Mouse (Mus musculus): Measurements from ENCODE around the gene Col4a3. TPM values are rescaled to one million over a fixed set of nuclear protein-coding genes. Genes with fewer than 3 reads are reported as not detected.

Col4a3 gene
- polyA plus RNA-seq, 1 experiment = 0.16 TPM

DNA sequence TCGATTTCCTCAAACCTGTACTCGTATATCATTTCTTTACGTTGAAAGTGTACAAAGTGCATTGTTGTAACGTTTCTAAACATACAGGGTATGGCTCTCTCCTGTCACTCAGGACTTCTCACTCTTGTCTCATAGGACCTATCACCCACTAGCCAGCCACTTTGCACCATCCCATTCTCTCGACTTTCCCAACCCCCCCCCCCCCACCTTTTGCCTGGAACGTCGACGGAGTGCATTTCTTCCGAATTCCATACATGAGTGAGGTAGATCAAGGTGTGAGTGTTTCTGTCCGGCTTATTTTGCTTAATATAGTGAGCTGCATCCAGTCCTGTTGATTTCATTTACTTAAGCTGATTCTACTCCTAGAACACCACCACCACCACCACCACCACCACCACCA lies 9.4 kb upstream of the Col4a3 start:
- Histone ChIP-seq H3K4me1 (replicated peaks; ENCODE audit: control insufficient read depth, insufficient read depth, low read length) (no peaks in the 10 kb centered on the region), H3K27ac (ENCODE audit: control insufficient read depth, insufficient read depth, low read length) (no peak overlapping the region), H3K4me3 (ENCODE audit: control insufficient read depth, insufficient read depth, low read length) (no peak overlapping the region), H3K27me3 (ENCODE audit: control insufficient read depth, insufficient read depth, low read length) (no peaks in the 10 kb centered on the region), H3K36me3 (ENCODE audit: control insufficient read depth, insufficient read depth, low read length) (no peaks in the 10 kb centered on the region)
- WGBS = 94% methylated on average over 10 of the region's 10 CpGs
- DNase-seq = no peak
- no peak for TF ChIP-seq POLR2A (IDR thresholded peaks at IDR 0.05; ENCODE audit: control insufficient read depth, extremely low read depth, insufficient read depth, low read length, poor library complexity)
- TF ChIP-seq CTCF (IDR thresholded peaks at IDR 0.05; ENCODE audit: borderline replicate concordance, control insufficient read depth, extremely low read depth, insufficient read depth, low read length, poor library complexity) = no peak

DNA sequence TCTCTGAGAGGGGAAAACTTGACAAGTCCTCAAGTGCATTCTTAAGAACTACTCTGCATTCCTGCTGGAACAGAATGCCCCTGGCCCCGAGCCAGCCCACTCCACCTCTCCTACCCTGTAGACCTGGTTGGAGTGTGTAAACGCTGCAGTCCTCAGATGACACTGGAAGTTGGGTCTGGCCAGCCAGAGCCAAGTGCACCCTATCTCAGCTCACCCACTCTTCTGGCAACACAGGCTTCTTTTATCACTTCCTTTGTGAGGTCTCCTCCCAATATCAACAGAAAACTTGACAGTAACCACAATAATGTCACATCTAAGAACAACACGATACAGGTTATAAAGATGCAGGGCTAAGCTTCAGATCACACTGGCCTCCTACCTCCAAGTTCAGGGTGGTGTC lies 8.8 kb upstream of the Col4a3 start:
- WGBS = 84% methylated on average over 3 of the region's 3 CpGs
- H3K27me3 ChIP-seq (ENCODE audit: control insufficient read depth, insufficient read depth, low read length) = no peaks in the 10 kb centered on the region
- no peak for TF ChIP-seq POLR2A (IDR thresholded peaks at IDR 0.05; ENCODE audit: control insufficient read depth, extremely low read depth, insufficient read depth, low read length, poor library complexity)
- no peak for TF ChIP-seq CTCF (IDR thresholded peaks at IDR 0.05; ENCODE audit: borderline replicate concordance, control insufficient read depth, extremely low read depth, insufficient read depth, low read length, poor library complexity)
- no peak for DNase-seq
- H3K36me3 ChIP-seq (ENCODE audit: control insufficient read depth, insufficient read depth, low read length) = no peaks in the 10 kb centered on the region
- no peak overlapping the region for H3K4me3 ChIP-seq (ENCODE audit: control insufficient read depth, insufficient read depth, low read length)
- H3K4me1 ChIP-seq (replicated peaks; ENCODE audit: control insufficient read depth, insufficient read depth, low read length) = no peaks in the 10 kb centered on the region
- H3K27ac ChIP-seq (ENCODE audit: control insufficient read depth, insufficient read depth, low read length) = no peak overlapping the region

- no peak overlapping the region for H3K27ac ChIP-seq (ENCODE audit: control insufficient read depth, insufficient read depth, low read length)
- no peak for DNase-seq
Observed at GRCm38 (mm10) chr1:82578320-82578719, 8.4 kb upstream of the Col4a3 start.

GRCm38 (mm10) chr1:82585981-82586380 lies 740 bp upstream of the Col4a3 start:
- Histone ChIP-seq H3K36me3 (ENCODE audit: control insufficient read depth, insufficient read depth, low read length) (no peaks in the 10 kb centered on the region), H3K27me3 (ENCODE audit: control insufficient read depth, insufficient read depth, low read length) (no peaks in the 10 kb centered on the region; the same call in 1 of the 2 replicates), H3K27ac (ENCODE audit: control insufficient read depth, insufficient read depth, low read length) (no peak overlapping the region), H3K4me3 (ENCODE audit: control insufficient read depth, insufficient read depth, low read length) (no peak overlapping the region), H3K4me1 (replicated peaks; ENCODE audit: control insufficient read depth, insufficient read depth, low read length) (no peaks in the 10 kb centered on the region)
- WGBS = 85% methylated on average over 7 of the region's 7 CpGs
- TF ChIP-seq POLR2A (IDR thresholded peaks at IDR 0.05; ENCODE audit: control insufficient read depth, extremely low read depth, insufficient read depth, low read length, poor library complexity) (no peak), CTCF (IDR thresholded peaks at IDR 0.05; ENCODE audit: borderline replicate concordance, control insufficient read depth, extremely low read depth, insufficient read depth, low read length, poor library complexity) (no peak)
- DNase-seq = no peak

More at GRCm38 (mm10) chr1:82578320-82578719, 8.4 kb upstream of the Col4a3 start:
- WGBS = 83% methylated on average over 4 of the region's 4 CpGs
- Histone ChIP-seq H3K4me1 (replicated peaks; ENCODE audit: control insufficient read depth, insufficient read depth, low read length) (no peaks in the 10 kb centered on the region), H3K4me3 (ENCODE audit: control insufficient read depth, insufficient read depth, low read length) (no peak overlapping the region), H3K27me3 (ENCODE audit: control insufficient read depth, insufficient read depth, low read length) (no peaks in the 10 kb centered on the region), H3K36me3 (ENCODE audit: control insufficient read depth, insufficient read depth, low read length) (no peaks in the 10 kb centered on the region)
- TF ChIP-seq POLR2A (IDR thresholded peaks at IDR 0.05; ENCODE audit: control insufficient read depth, extremely low read depth, insufficient read depth, low read length, poor library complexity) (no peak), CTCF (IDR thresholded peaks at IDR 0.05; ENCODE audit: borderline replicate concordance, control insufficient read depth, extremely low read depth, insufficient read depth, low read length, poor library complexity) (no peak)

DNA sequence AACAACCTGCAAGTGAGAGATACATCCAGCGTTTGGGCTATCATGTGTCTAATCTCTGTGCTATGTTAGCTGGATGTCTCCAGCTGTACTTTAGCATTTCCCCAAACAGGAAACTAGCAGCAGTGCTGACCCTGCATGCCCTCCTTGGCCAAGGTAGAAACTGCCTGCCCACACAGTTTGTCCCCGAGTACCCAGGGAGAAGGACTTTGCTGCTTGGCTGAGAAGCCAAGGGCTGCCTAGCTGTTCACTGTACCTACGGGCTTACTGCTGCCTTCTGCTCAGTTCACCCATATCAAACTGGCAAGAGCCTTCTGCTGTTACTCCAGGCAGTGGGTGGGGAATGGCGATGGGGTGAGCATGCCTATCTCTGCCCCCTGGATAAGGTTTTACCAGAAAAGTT lies 3.5 kb downstream of the Col4a3 start:
- WGBS = 59% methylated on average over 4 of the region's 4 CpGs
- no peak for DNase-seq
- Histone ChIP-seq H3K27ac (ENCODE audit: control insufficient read depth, insufficient read depth, low read length) (no peak overlapping the region), H3K4me1 (replicated peaks; ENCODE audit: control insufficient read depth, insufficient read depth, low read length) (no peaks in the 10 kb centered on the region), H3K4me3 (ENCODE audit: control insufficient read depth, insufficient read depth, low read length) (no peak overlapping the region), H3K27me3 (ENCODE audit: control insufficient read depth, insufficient read depth, low read length) (no peaks in the 10 kb centered on the region; the same call in 1 of the 2 replicates), H3K36me3 (ENCODE audit: control insufficient read depth, insufficient read depth, low read length) (no peaks in the 10 kb centered on the region)
- TF ChIP-seq CTCF (IDR thresholded peaks at IDR 0.05; ENCODE audit: borderline replicate concordance, control insufficient read depth, extremely low read depth, insufficient read depth, low read length, poor library complexity) (no peak), POLR2A (IDR thresholded peaks at IDR 0.05; ENCODE audit: control insufficient read depth, extremely low read depth, insufficient read depth, low read length, poor library complexity) (no peak)

- Histone ChIP-seq H3K4me3 (ENCODE audit: control insufficient read depth, insufficient read depth, low read length) (no peak overlapping the region), H3K36me3 (ENCODE audit: control insufficient read depth, insufficient read depth, low read length) (no peaks in the 10 kb centered on the region), H3K27ac (ENCODE audit: control insufficient read depth, insufficient read depth, low read length) (no peak overlapping the region), H3K4me1 (replicated peaks; ENCODE audit: control insufficient read depth, insufficient read depth, low read length) (no peaks in the 10 kb centered on the region), H3K27me3 (ENCODE audit: control insufficient read depth, insufficient read depth, low read length) (no peaks in the 10 kb centered on the region)
- 79% methylated on average over 6 of the region's 6 CpGs for WGBS
- DNase-seq = no peak
- TF ChIP-seq CTCF (IDR thresholded peaks at IDR 0.05; ENCODE audit: borderline replicate concordance, control insufficient read depth, extremely low read depth, insufficient read depth, low read length, poor library complexity) (no peak), POLR2A (IDR thresholded peaks at IDR 0.05; ENCODE audit: control insufficient read depth, extremely low read depth, insufficient read depth, low read length, poor library complexity) (no peak)
Observed at GRCm38 (mm10) chr1:82596864-82597596, 10.3 kb downstream of the Col4a3 start.

Measured in thymus, adult 2 months (tissue).